Mouse (Mus musculus) cerebellum, postnatal 25 days (tissue): Measurements from ENCODE around the gene Rps16.

ENCODE experiments used
- DNase-seq, 2 experiments: peaks; one replicate each; pipeline ENCODE4 v3.0.0; 2021; ENCODE audit warnings: mixed read lengths in 2 of 2

Gene Rps16

DNA sequence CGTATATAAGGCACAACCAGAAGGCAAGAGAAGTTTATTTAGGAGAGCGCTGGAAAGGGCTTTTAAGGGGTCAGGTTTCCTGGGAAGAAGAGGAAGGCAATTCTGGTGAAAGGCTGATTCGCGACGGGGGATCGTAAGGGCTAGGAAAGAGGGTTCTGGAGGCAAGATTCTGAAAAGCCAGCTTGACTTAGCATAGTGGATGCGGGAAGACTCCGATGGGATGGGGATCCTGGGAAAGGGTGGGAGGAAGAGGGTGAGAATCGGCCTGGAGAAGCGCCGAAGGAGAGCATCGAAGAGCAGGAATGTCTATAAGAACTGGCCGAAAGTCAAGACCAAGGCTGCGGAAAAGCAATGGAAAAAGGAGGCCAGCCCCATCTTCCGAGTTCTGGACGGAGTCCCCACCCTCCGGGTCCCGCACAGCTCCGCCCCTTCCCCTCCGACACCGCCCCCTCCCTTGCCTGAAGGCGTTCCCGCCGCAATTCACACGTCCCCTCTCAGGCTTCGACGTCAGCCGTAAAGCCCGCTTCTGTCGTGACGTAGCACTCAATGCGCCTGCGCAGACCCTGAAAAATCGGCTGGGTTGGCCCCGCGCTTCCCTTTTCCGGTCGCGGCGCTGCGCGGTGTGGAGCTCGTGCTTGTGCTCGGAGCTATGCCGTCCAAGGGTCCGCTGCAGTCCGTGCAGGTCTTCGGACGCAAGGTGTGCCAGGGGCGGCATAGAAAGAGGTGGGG lies at the start of gene Rps16:
Rps16 (plus strand) TSS at position 498 of the 729 bp plus-strand sequence.
- peak; percentile 99 for DNase-seq

DNA sequence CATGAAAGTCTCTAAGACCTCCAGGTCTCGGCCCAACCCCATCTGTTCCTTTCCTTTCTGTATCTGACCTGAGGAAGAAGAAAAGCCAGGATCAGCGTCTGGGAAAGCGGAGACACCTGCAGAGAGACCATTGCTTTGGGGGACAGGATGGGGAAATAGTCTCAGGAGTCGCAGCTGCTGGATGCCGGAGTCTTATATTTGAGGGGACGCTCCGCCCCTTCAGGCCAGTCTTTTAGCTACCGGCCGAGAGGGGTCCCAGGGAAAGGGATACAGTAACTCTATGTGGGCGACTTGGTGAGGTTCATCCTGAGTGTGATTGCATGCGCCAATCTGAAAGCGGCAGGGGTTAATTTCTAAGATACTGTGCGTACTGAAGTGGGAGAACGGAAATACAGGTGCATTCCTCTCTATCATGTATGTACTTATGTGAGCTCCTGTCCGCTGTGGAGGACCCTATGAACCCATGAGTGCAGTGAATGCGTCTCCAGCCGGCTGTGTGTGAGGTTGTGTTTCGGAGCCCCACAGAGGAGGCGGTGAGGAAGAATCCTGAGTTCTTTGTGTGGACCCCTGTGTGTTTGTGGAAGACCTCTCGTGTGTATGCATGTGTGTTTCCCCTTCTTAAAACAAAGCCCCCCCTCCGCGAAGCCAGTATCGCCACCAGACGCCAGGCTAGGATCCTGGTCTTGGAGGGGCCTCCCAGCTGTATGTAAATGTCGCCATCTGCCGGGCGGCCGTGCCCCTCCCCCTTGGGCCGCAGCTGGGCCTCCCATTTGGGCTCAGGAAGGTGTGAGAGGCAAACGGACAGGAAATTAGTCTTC lies 48.6 kb upstream of the Rps16 start, which contains the start of gene Dll3:
Dll3 (minus strand) TSS at position 623 of the 818 bp plus-strand sequence.
- DNase-seq: peak; percentile 38 to 62

DNA sequence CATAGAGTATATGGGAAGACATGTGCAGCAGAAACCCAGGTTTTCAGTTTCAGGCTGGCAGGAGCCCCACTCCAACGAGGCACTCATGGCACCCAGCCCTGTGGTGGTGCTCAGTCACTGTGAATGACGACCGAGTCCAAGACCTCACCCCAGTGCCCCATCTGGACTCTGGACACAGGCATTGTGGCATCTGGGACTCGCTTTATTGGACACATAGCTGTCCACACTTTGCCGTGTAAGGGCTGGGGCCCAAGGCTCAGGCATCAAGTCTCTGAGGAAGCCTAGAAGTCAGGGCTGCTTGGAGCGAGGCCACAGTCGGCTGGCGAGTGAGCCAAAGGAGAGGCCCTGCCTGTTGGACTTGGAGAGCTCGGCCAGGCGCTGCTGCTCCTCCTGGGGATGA lies 44.8 kb upstream of the Rps16 start:
- peak; percentile 26 to 38 for DNase-seq

DNA sequence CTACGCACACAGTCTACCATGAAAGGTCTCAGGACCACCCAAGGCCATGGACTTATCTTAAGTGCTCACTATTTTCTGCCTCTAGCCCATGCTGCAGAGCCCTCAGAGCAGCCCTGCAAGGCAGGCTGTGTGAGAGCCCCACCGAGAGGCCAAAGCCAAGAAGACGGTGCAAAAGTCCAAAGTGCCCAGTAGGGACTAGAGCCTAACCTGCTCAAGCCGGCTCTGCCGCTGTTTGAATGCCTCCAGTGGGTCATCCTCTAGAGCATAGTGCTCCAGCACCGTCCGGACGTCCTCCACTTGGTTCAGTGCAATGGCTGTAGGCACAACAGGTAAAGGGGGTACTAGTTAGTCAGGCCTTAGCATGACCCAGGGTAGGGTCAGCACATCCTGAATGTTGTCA lies 44.2 kb upstream of the Rps16 start:
- DNase-seq: no peak

DNA sequence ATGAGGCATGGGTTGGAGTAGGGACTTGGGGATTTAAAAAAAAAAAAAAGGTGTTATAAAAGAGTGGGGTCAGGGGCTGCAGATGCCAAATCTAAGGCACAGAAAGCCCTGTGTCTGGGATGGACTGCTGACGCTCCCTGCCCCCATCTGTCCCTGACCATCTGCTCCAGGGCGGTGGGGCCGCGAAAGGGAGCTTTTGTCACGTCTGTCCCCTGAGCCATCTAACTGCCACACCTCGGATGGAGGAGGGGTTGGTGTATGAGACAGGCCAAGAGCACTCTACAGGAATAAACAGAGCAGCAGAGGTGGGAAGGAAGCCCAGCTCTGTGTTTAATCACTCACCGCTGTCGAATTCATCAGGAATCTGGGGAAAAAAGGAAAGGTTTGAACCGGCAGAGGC lies 40.7 kb upstream of the Rps16 start:
- DNase-seq: no peak

DNA sequence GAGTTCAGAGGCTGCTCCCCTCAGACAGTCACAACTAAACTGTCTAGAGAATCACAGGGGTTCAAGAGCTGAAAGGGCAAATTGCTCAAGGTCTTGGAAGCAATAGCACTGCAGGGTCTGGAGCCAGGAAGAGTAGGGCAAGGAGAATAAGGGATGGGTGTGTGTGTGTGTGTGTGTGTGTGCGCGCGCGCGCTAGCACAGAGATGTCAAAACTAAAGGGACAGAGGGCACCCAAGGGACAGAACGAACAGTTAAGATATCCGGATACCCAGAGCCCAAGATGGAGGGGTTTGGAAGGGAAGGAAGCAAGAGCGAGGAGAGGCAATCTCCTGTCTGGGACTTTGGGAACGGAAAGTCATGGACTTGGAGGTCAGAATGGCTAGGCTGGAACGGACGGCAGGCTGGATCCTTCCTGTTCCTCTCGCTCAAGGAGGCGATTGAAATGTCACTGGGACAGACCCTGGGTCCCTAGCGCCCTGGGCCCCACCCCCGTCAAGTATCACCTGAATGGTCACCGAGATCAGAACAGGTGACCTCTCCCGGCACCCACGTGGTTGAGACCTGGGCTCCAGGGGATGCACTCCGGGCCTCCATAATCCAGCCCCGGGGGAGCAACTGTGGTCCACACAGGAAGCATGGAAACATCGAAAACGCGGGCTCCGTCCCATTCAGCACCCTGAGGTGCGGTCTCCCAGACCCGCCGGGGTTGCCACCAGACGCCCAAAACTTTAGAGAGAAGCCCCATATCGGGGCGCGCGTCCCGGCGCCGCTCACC lies 39.1 kb upstream of the Rps16 start:
- DNase-seq: no peak

DNA sequence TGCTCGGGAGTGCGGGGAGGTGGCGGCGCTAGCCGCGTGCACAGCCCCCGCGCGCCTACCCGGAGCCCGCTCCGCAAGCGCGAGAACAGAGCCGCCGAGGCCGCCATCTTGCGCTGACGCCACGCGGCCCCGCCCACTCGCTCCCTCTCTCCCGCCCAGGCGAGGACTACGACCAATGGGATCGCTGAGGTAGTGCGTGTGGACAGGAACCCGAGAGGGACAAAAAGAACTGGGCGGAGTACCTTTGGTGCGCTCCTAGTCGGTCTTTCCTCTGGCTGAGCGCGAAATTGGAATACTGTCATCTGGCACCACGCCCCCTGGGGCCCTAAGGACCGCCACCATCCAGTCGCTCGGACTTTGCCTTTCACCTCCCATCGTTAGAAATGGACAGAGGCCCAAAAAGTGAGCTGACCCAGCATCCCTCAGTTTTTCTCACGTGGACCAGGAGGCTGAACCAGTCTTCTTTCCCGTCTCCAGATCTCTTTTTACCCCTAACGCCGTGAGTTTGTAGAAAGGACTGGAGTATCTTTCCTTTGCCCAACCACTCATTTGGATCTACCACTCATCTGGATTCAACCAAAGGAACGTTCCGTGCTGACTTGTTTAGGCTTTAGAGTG lies 38.4 kb upstream of the Rps16 start, which contains the start of gene Timm50:
Timm50 (minus strand) TSS at position 147 of the 618 bp plus-strand sequence.
- peak; percentile 99 for DNase-seq

DNA sequence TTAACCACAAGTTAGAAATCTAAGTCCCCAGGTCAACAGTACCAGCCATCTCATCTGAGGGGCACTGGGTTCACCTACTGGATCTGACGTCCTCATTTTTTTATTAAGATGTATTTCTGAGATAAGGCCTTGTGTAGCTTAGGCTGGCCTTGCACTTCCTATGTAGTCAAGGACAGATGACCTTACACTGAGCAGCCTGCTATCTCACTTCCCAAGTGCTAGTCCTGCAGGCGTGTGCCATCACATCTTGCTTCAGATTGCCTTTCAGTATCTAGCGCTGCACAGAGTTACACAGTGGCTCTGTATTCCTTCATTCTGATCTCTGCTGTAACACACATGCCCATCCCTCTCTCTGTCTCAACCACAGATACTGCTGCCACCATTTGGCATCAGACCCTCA lies 32.4 kb upstream of the Rps16 start:
- no peak for DNase-seq

DNA sequence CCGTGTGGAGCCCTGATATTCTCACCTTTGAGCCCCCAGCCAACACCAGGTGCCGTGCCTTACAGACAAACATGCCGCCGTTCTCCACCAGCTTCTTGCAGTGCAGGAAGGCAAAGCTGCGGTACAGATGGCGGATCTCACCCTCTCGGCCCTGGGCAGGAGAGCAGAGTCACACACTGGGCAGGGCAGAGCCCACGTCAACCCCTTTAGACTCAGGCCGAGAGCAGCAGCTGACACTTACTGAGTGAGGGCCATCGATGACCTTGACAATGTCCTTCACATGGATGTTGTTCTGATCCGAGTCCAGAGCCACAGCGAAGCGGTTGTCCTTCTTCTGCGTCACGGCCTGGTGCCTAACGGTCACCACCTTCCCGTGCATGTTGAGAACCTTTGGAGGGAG lies 31.7 kb upstream of the Rps16 start:
- DNase-seq: no peak

DNA sequence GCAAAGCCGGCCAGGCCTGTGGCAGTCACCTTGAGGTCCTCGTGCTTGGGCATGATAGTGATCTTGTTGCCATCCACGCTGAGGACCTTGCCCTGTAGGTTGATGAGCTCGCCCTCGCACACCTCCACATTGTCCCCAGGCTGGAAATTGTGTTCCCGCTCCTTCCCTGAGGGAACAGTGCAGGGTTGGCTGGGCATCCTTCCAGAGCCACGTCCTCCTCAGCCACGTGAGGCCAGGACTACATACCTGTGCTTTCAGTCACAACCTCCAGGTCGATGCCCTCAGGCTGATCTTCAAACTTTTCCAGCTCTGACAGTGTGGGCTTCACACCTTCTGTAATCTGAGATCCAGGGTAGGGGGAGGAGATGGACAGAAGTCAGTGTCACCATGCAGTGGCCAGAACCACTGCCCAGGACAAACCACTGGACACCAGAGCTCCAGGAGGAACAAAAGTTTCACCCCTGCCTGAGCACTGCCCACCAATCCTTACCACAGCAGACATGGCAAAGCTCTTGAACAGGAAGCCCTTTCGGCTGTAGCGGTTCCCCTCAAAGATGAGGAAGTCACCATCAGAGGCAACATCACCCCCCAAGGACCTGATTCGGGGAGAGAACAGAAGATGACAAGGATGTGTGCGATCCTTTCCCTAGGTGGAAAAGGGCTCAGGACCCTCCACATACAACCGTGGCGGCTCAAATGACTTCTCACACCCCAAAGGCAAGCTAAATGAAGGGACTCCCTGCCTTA lies 28.3 kb upstream of the Rps16 start:
- DNase-seq: no peak

DNA sequence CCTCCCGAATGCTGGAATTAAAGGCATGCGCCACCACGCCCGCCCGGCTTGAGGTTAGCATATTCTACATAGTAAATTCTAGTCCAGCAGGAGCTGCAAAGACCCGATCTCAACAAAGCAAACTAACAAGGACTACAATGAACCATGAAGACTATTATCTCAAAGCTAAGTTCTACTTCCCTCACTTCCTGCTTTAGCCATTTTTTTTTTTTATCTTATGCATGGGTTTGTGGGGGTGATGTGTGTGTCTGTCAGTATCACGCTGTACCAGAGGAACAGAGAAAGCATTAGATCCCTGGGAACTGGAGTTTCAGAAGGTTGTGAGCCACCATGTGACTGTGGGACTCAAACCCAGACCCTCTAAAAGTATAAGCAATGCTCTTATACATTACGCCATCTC lies 25.2 kb upstream of the Rps16 start:
- DNase-seq: no peak

DNA sequence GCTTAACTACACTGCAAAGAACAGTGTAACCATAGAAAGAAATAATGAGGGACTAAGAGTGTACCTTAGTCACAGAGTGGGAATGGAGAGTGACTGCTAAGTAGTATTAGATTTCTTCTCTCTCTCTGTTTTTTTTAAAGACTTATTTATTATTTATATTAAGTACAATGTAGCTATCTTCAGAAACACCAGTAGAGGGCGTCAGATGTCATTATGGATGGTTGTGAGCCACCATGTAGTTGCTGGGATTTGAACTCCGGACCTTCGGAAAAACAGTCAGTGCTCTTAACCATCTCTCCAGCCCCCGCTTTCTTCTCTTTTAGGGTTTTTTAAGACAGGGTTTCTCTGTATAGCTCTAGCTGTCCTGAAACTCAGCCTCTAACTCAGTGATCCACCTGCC lies 24.0 kb upstream of the Rps16 start:
- DNase-seq: no peak

DNA sequence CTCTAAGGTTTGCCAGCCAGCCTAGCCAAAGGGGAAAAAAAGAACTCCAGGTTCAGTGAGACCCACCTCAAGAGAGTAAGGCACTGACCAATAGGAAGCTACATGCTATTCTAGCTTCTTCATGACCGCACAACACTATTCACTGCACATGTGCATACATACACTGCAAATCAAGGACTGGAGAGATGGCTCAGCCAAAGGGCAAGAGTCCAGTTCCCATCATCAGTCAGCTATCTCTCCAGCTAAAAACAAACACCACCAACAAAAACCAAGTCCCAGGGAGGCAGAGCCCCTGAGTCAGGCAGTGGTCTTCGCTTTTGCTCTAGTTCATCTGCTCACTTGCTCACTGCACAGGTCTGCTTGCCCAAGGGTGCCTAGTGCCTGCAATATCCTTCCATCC lies 22.2 kb upstream of the Rps16 start:
- no peak for DNase-seq

DNA sequence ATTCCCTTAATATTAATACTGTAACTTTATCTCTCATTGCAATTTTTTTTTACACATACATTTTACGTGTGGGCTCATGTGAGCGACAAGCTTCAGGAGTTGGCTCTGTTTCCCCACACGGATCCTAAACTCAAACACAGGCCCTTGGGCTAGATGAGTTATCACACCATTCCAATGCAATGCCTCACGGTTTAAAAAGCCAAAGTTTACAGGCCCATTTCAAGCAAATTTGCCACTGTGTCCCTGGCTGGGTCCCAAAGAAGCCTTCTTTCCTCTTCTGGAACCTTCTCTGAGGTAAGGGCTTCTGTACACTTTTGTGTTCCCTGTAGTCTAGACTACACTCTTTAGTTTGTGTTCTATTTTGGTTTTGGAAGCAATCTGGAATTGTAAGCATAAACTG lies 15.9 kb upstream of the Rps16 start:
- no peak for DNase-seq

DNA sequence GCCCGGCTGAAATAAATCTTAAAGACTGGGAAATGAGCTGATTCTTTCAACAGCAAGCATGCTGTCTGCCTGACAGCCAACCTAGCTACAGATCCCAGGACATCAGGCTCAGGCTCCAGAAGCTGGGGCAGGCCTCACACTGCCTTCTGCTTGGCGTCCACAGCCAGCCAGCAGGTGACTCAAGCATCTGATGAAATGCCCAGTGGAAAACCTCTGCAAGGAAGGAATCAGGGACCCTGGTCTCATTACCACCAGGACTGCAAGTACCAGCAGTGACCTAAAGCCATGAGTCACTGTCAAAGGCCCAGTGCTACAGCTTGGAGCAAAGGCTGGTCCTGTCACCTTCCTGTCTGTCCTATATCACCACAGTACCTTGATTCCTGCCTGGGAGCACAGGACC lies 15.0 kb upstream of the Rps16 start:
- no peak for DNase-seq

DNA sequence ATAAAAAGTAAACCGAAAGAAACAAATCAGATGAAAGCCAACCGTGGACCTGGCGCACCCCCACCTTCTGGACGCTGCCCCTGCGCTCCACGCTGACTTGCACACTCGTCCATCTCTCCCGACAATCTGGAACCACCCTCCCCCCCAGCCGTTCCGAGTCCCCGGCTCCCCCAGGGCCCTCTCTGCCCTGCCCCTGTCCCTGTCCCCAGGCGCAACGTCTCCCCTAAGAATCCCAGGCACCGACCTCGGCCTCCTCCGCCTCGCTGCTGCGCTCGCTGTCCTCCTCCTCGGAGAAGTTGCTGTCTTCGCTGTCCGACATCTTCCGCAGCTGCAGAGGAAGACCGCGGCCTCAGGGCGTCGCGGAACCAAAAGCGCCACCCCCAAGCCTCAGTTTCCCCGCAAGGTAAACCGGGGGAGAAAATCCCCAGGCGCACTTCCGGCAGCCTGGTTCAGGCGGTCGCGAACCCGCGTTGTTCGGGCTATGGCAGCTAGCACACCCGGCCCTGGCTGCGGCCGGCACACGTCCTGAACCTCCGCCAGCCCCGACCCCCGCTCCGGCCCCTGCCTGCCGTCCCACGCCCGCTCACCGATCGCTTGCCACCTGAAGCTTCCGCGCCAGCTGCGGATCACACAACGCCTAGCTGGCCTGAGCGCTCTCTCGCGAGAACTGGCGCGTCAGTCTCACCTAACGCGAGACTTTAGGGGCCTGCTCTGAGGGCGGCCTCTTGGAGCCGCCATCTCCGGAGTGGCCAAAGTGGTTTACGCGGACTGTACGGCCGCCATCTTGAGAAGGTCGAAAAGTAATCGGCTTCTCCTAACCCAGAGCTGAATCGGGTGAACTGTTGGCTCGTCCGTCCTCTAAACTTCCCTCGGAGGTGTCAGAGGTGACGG lies 12.1 kb upstream of the Rps16 start, which contains the start of gene Supt5:
Supt5 (minus strand) TSS at position 639 of the 891 bp plus-strand sequence.
- peak; percentile 96 to 98 for DNase-seq

DNA sequence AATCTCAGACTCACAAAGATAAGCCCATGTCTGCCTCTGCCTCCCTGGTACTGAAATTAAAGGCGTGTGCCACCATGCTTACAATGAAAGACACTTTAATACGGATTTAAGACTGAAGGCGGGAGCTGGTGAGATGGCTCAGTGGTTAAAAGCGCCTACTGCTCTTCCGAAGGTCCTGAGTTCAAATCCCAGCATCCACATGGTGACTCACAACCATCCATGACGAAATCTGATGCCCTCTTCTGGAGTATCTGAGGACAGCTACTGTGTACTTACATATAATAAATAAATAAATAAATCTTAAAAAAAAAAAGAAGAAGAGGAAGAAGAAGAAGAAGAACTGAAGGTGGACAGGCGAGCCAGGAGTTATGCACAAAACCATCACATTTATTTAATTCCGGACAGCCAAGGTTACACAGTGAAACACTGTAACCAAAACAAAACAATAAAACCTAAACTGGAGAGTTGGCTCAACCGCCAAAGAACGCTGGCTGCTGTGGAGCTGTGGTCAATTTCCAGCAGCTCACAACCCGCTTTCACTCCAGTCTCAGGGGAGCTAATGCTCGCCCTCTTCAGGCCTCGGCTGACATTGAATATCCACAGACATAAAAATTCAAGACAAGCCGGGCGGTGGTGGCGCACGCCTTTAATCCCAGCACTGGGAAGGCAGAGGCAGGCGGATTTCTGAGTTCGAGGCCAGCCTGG lies 11.1 kb upstream of the Rps16 start:
- peak; percentile 37 to 54 for DNase-seq

DNA sequence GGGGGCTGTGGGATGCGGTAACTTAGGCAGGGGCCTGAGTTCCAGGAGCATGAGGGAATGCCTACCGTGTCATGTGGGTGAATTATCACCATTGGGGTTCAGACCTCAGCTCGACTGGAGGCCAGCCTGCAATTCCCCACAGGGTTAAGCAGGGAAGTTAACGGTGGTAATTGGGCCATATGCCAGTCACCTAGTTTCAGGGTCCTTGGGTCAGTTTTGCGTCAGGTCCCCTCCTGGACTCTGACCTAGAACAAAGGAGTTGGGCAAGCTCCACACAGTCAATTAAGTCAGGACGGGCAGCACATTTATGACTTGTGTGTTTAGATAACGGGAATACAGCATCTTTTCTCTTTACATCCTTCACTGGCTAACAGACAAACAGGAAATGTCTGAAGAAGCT lies 9.1 kb upstream of the Rps16 start:
- no peak for DNase-seq

DNA sequence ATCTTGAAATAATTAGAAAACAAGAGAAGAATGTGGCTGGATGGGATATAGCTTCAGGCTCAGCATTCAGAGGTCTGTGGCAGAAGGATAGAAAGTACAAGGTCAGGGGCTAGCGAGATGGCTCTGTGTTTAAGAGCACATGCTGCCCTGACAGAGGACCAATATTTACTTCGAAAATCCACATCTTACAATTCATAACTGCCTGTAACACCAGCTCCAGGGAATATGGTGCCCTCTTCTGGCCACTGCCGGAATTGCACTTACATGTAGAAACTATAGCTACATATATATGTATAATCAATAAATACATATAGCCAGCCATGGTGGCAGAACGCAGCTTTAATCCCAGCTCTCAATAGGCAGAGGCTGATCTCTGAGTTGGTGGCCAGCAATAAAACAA lies 5.8 kb upstream of the Rps16 start:
- DNase-seq: peak; percentile 72 to 83

DNA sequence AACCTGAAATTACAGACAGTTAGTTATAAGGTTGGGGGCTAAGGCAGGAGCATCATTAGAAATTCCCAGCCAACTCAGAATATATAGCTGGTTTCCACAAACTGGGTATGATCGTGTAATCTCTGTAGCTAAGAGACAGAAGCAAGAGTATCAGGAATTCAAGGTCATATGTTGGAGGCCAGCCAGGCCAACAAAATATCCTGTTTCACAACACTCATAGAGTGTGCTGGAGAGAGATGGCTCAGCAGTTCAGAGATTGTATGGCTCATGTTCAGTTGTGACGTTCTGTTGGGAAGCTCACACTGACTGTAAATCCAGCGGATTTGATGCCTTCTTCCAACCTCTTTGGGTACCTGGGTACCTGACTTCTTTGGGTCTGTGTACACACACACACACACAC lies 2.7 kb upstream of the Rps16 start:
- no peak for DNase-seq
